Mouse (Mus musculus) embryonic facial prominence, embryonic 10.5 days (tissue): ENCODE results near the gene Grrp1. TPM values are rescaled to one million over a fixed set of nuclear protein-coding genes. Genes with fewer than 3 reads are reported as not detected.
"Not testable (repeated sequence)": the region's sequence is repeated elsewhere in the genome, so short reads cannot be mapped to it uniquely, and the experiment has no call there.

ENCODE experiments used
- DNase-seq: peaks from one replicate; pipeline ENCODE4 v3.0.0-alpha.2; 2017; ENCODE audit warnings: low spot score
- H3K27ac ChIP-seq: fragments of 300-500 bp; sonication (generic); replicated peaks from 2 replicates; pipeline ENCODE4 v1.5.1; 2016; ENCODE audit warnings: mild to moderate bottlenecking
- H3K27me3 ChIP-seq: fragments of 300-500 bp; sonication (generic); replicated peaks from 2 replicates; pipeline ENCODE4 v1.6.1; 2016; ENCODE audit warnings: low read depth, mild to moderate bottlenecking; ENCODE audit not compliant: poor library complexity, severe bottlenecking
- H3K36me3 ChIP-seq: fragments of 300-500 bp; sonication (generic); replicated peaks from 2 replicates; pipeline ENCODE4 v1.6.1; 2016; ENCODE audit warnings: mild to moderate bottlenecking, moderate library complexity
- H3K4me1 ChIP-seq: fragments of 300-500 bp; sonication (generic); 2 replicates; pipeline ENCODE4 v1.6.1; 2016
- H3K4me3 ChIP-seq: fragments of 300-500 bp; sonication (generic); 2 replicates; pipeline ENCODE4 v1.5.1; 2016; ENCODE audit warnings: mild to moderate bottlenecking, moderate library complexity
- H3K9me3 ChIP-seq: fragments of 300-500 bp; sonication (generic); 2 replicates; pipeline ENCODE4 v1.6.1; 2016; ENCODE audit warnings: mild to moderate bottlenecking
- WGBS: fragments of 180-500 bp; shearing (Covaris S2); methylation state at CpG from one replicate; pipeline ENCODE4 v1.1.7; 2016; 5-methylcytosine and 5-hydroxymethylcytosine counted together
- polyA plus RNA-seq: library from polyadenylated mRNA; unstranded; fragments of >200 nt; fragmentation: Nextera tagmentation; extraction: Ambion mirVana; gene quantifications from 2 replicates; pipeline ENCODE4 v1.2.1, GENCODE M21; 2016

Grrp1 gene
- polyA plus RNA-seq, 1 experiment from 2014 or later = 7.9 TPM

- DNase-seq = peak; percentile 88
- Histone ChIP-seq H3K4me3 (peak within 1 kb of the TSS; percentile 100), H3K36me3 (peaks cover 25% of the 10 kb centered on the region), H3K27me3 (peaks cover under 1% of the 10 kb centered on the region; the same call in 1 of the 2 replicates), H3K4me1 (peaks cover 30% of the 10 kb centered on the region), H3K27ac (peak within 1 kb of the TSS; percentile 98), H3K9me3 (no peaks in the 10 kb centered on the region)
- WGBS = 0% methylated on average over 43 of the region's 43 CpGs
These were observed 33.7 kb upstream of the Grrp1 start, which contains the start of gene Pdik1l for GRCm38 (mm10) chr4:134287575-134288025. Pdik1l (minus strand) TSS chr4:134287895.

GRCm38 (mm10) chr4:134287168-134287564, 33.3 kb upstream of the Grrp1 start:
- peak; percentile 98 for DNase-seq
- Histone ChIP-seq H3K27ac (peak overlapping the region; percentile 98), H3K36me3 (peaks cover 29% of the 10 kb centered on the region), H3K4me3 (peak overlapping the region; percentile 100), H3K9me3 (no peaks in the 10 kb centered on the region), H3K4me1 (peaks cover 30% of the 10 kb centered on the region), H3K27me3 (no peaks in the 10 kb centered on the region)
- under 1% methylated on average over 56 of the region's 59 CpGs for WGBS

- 4% methylated on average over 59 of the region's 59 CpGs for WGBS
- DNase-seq = no peak
- Histone ChIP-seq H3K9me3 (no peaks in the 10 kb centered on the region), H3K27ac (peak overlapping the region; percentile 98), H3K4me3 (peak overlapping the region; percentile 100), H3K4me1 (peaks cover 30% of the 10 kb centered on the region), H3K36me3 (peaks cover 36% of the 10 kb centered on the region), H3K27me3 (no peaks in the 10 kb centered on the region)
These were observed 32.6 kb upstream of the Grrp1 start for GRCm38 (mm10) chr4:134286226-134287167.

- H3K4me1 ChIP-seq = peaks cover 30% of the 10 kb centered on the region
- H3K4me3 ChIP-seq = no peak overlapping the region
- H3K36me3 ChIP-seq = peaks cover 51% of the 10 kb centered on the region
- DNase-seq = no peak
- H3K27me3 ChIP-seq = no peaks in the 10 kb centered on the region
- no peak overlapping the region for H3K27ac ChIP-seq
- no peaks in the 10 kb centered on the region for H3K9me3 ChIP-seq
- 85% methylated on average over 2 of the region's 2 CpGs for WGBS
These were observed 31.0 kb upstream of the Grrp1 start for GRCm38 (mm10) chr4:134284942-134285341.

- H3K9me3 ChIP-seq = no peaks in the 10 kb centered on the region
- peaks cover 15% of the 10 kb centered on the region for H3K4me1 ChIP-seq
- H3K4me3 ChIP-seq = peak overlapping the region; percentile 39
- H3K27me3 ChIP-seq = no peaks in the 10 kb centered on the region
- WGBS = 6% methylated on average over 14 of the region's 14 CpGs
- peak overlapping the region; percentile 69 for H3K27ac ChIP-seq
- H3K36me3 ChIP-seq = peaks cover 33% of the 10 kb centered on the region
- peak; percentile 50 for DNase-seq
These were observed 19.8 kb upstream of the Grrp1 start for GRCm38 (mm10) chr4:134273417-134274345.

GRCm38 (mm10) chr4:134272731-134273416, 19.0 kb upstream of the Grrp1 start:
- H3K9me3 ChIP-seq = no peaks in the 10 kb centered on the region
- H3K27me3 ChIP-seq = no peaks in the 10 kb centered on the region
- no peak for DNase-seq
- peak overlapping the region; percentile 39 for H3K4me3 ChIP-seq
- H3K4me1 ChIP-seq = peaks cover 15% of the 10 kb centered on the region
- H3K36me3 ChIP-seq = peaks cover 25% of the 10 kb centered on the region
- peak overlapping the region; percentile 69; the same call in 1 of the 2 replicates for H3K27ac ChIP-seq
- WGBS = 29% methylated on average over 13 of the region's 13 CpGs

- Histone ChIP-seq H3K27me3 (no peaks in the 10 kb centered on the region), H3K36me3 (peaks cover 16% of the 10 kb centered on the region), H3K9me3 (no peaks in the 10 kb centered on the region), H3K4me1 (peaks cover 15% of the 10 kb centered on the region), H3K4me3 (no peak overlapping the region), H3K27ac (no peak overlapping the region)
- DNase-seq = no peak
- 85% methylated on average over 7 of the region's 7 CpGs for WGBS
These were observed 18.1 kb upstream of the Grrp1 start for GRCm38 (mm10) chr4:134271979-134272378.

GRCm38 (mm10) chr4:134269622-134270021, 15.7 kb upstream of the Grrp1 start:
- not testable (repeated sequence) for H3K4me3 ChIP-seq, DNase-seq, H3K36me3 ChIP-seq, H3K27me3 ChIP-seq, H3K9me3 ChIP-seq, H3K27ac ChIP-seq
- peaks cover 21% of the 10 kb centered on the region for H3K4me1 ChIP-seq

- no peak for DNase-seq
- no peak overlapping the region for H3K4me3 ChIP-seq
- peaks cover 14% of the 10 kb centered on the region for H3K4me1 ChIP-seq
- no peak overlapping the region for H3K27ac ChIP-seq
- no peaks in the 10 kb centered on the region for H3K9me3 ChIP-seq
- WGBS = 89% methylated on average over 19 of the region's 19 CpGs
- H3K27me3 ChIP-seq = no peaks in the 10 kb centered on the region
- no peaks in the 10 kb centered on the region for H3K36me3 ChIP-seq
These were observed 14.3 kb upstream of the Grrp1 start for GRCm38 (mm10) chr4:134268102-134268655.

GRCm38 (mm10) chr4:134265860-134266585, 12.1 kb upstream of the Grrp1 start:
- no peak overlapping the region for H3K4me3 ChIP-seq
- H3K4me1 ChIP-seq = peaks cover 6% of the 10 kb centered on the region; the same call in 1 of the 2 replicates
- no peaks in the 10 kb centered on the region for H3K36me3 ChIP-seq
- H3K27ac ChIP-seq = no peak overlapping the region
- 61% methylated on average over 9 of the region's 9 CpGs for WGBS
- no peaks in the 10 kb centered on the region for H3K27me3 ChIP-seq
- no peaks in the 10 kb centered on the region for H3K9me3 ChIP-seq
- no peak for DNase-seq

- H3K4me1 ChIP-seq = peaks cover 11% of the 10 kb centered on the region
- H3K9me3 ChIP-seq = no peaks in the 10 kb centered on the region
- WGBS = 46% methylated on average over 6 of the region's 6 CpGs
- DNase-seq = peak; percentile 74
- no peaks in the 10 kb centered on the region for H3K27me3 ChIP-seq
- no peaks in the 10 kb centered on the region for H3K36me3 ChIP-seq
- H3K27ac ChIP-seq = no peak overlapping the region
- H3K4me3 ChIP-seq = no peak overlapping the region
These were observed 9.3 kb upstream of the Grrp1 start for GRCm38 (mm10) chr4:134263191-134263590.
